Mouse (Mus musculus) midbrain, embryonic 14.5 days (tissue): Measurements from ENCODE around the gene Rell1. TPM values are rescaled to one million over a fixed set of nuclear protein-coding genes. Genes with fewer than 3 reads are reported as not detected.

ENCODE experiments used
- ATAC-seq: fragments of 200-750 bp; cut with Nextera tagmentation; 2 replicates; pipeline ENCODE4 v1.8.0; 2017; ENCODE audit warnings: moderate number of reproducible peaks, moderate library complexity; ENCODE audit not compliant: low FRiP score, low TSS enrichment
- DNase-seq: peaks from one replicate; pipeline ENCODE4 v3.0.0-alpha.2; 2015
- H3K27ac ChIP-seq: fragments of 300-500 bp; sonication (generic); replicated peaks from 2 replicates; pipeline ENCODE4 v1.5.1; 2014; ENCODE audit warnings: mild to moderate bottlenecking, low read depth, low read length, moderate library complexity
- H3K27me3 ChIP-seq: fragments of 300-500 bp; sonication (generic); 2 replicates; pipeline ENCODE4 v1.6.1; 2014; ENCODE audit warnings: low read length, control low read depth, mixed read lengths; ENCODE audit not compliant: control insufficient read depth, insufficient read depth
- H3K36me3 ChIP-seq: fragments of 300-500 bp; sonication (generic); 2 replicates; pipeline ENCODE4 v1.6.1; 2014; ENCODE audit warnings: low read length, control low read depth; ENCODE audit not compliant: control insufficient read depth, insufficient read depth
- H3K4me1 ChIP-seq: fragments of 300-500 bp; sonication (generic); 2 replicates; pipeline ENCODE4 v1.6.1; 2014; ENCODE audit warnings: mild to moderate bottlenecking, antibody characterized with exemption, low read length, control low read depth; ENCODE audit not compliant: control insufficient read depth, insufficient read depth
- H3K4me2 ChIP-seq: fragments of 300-500 bp; sonication (generic); 2 replicates; pipeline ENCODE4 v1.6.1; 2014; ENCODE audit warnings: mild to moderate bottlenecking, low read length, moderate library complexity
- H3K4me3 ChIP-seq: fragments of 300-500 bp; sonication (generic); replicated peaks from 2 replicates; pipeline ENCODE4 v1.5.1; 2014; ENCODE audit warnings: low read depth, low read length
- H3K9ac ChIP-seq: fragments of 300-500 bp; sonication (generic); replicated peaks from 2 replicates; pipeline ENCODE4 v1.6.1; 2014; ENCODE audit warnings: mild to moderate bottlenecking, low read length, moderate library complexity
- H3K9me3 ChIP-seq: fragments of 300-500 bp; sonication (generic); 2 replicates; pipeline ENCODE4 v1.6.1; 2016; ENCODE audit warnings: low read length, control low read depth, mixed read lengths; ENCODE audit not compliant: control insufficient read depth
- WGBS: fragments of 180-500 bp; shearing (Covaris S2); extraction: QIAGEN DNeasy Blood & Tissue Kit; methylation state at CpG from one replicate; pipeline ENCODE4 v1.1.7; 2014; 5-methylcytosine and 5-hydroxymethylcytosine counted together
- polyA plus RNA-seq: library from polyadenylated mRNA; unstranded; fragments of >200 nt; fragmentation: Nextera tagmentation; extraction: Ambion mirVana; gene quantifications from 2 replicates; pipeline ENCODE4 v1.2.1, GENCODE M21; 2014

Rell1 gene
- polyA plus RNA-seq, 1 experiment from 2014 or later: 6.1 TPM

GRCm38 (mm10) chr5:63867421-63867820 lies 101.3 kb downstream of the Rell1 start:
- DNase-seq: no peak
- ATAC-seq: no peak
- 24% methylated on average over 3 of the region's 3 CpGs for WGBS

GRCm38 (mm10) chr5:63858901-63859300 lies 109.8 kb downstream of the Rell1 start:
- Histone ChIP-seq H3K4me3 (no peak overlapping the region), H3K9me3 (no peaks in the 10 kb centered on the region), H3K27me3 (no peaks in the 10 kb centered on the region), H3K4me2 (no peak overlapping the region), H3K27ac (no peak overlapping the region), H3K9ac (no peak overlapping the region), H3K36me3 (no peaks in the 10 kb centered on the region), H3K4me1 (no peaks in the 10 kb centered on the region)
- no peak for DNase-seq
- no peak for ATAC-seq
- 93% methylated on average over 8 of the region's 8 CpGs for WGBS

More at GRCm38 (mm10) chr5:63867421-63867820, 101.3 kb downstream of the Rell1 start:
- no peak overlapping the region for H3K27ac ChIP-seq
- H3K4me2 ChIP-seq: no peak overlapping the region
- H3K4me1 ChIP-seq: peaks cover 8% of the 10 kb centered on the region
- no peak overlapping the region for H3K9ac ChIP-seq
- no peaks in the 10 kb centered on the region for H3K36me3 ChIP-seq
- H3K27me3 ChIP-seq: no peaks in the 10 kb centered on the region
- H3K9me3 ChIP-seq: no peaks in the 10 kb centered on the region
- H3K4me3 ChIP-seq: no peak overlapping the region

Other genes with a start within 250 kb of the Rell1 start
- gene 0610040J01Rik, start 156.5 kb downstream of the Rell1 start, polyA plus RNA-seq: 1.3 and 1.6 TPM in 2 replicates
- gene Pgm2, start 124.1 kb upstream of the Rell1 start, polyA plus RNA-seq: 17.1 and 20.5 TPM in 2 replicates
- 9.3 and 11.7 TPM in 2 replicates for gene Tbc1d1, start 187.4 kb upstream of the Rell1 start, polyA plus RNA-seq